Mouse (Mus musculus): ENCODE data around the gene Fam133b. TPM values are rescaled to one million over a fixed set of nuclear protein-coding genes. Genes with fewer than 3 reads are reported as not detected.

Fam133b gene
- total and polyA plus RNA-seq, 2 experiments from 2014 or later: 11.4 to 12.9 TPM

DNA sequence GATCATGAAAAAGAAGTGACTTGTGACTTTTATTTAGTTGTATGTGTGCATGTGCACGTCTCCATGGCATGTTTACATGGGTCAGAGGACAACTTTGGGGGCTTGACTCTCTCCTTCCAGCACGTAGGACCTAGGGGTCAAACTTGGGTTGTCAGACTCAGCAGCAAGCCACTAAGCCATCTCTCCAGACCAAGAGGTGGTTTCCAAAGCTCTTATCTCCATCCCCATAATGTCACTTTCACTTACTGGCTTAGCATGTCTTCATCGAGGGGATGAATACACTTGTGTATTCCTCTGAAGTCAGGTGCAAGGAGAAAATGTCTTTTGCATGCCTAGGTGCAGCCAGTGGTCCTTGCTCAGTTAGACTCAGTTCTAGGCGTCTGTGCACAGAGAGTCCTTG is 39.2 kb upstream of the Fam133b start:
- no peak overlapping the region for H3K4me2 ChIP-seq (ENCODE audit: low read depth, low read length)
- no peak for DNase-seq (ENCODE audit: low spot score)
- TF ChIP-seq EP300 (IDR thresholded peaks at IDR 0.05; ENCODE audit: low read depth) (no peak), CTCF (IDR thresholded peaks at IDR 0.05; ENCODE audit: low read depth) (no peak)
- H3K4me3 ChIP-seq (ENCODE audit: low read depth, low read length): no peak overlapping the region
- 74% methylated on average over 4 of the region's 4 CpGs for WGBS
- no peaks in the 10 kb centered on the region for H3K27me3 ChIP-seq (ENCODE audit: control insufficient read depth, insufficient read depth, low read length)
- no peak overlapping the region for H3K9ac ChIP-seq (replicated peaks; ENCODE audit: low read depth, low read length)
- H3K27ac ChIP-seq (ENCODE audit: low read depth): no peak overlapping the region
- H3K4me1 ChIP-seq (ENCODE audit: control insufficient read depth, insufficient read depth): peaks cover 47% of the 10 kb centered on the region
- no peak for ATAC-seq (ENCODE audit: insufficient read depth, low read depth)
- no peaks in the 10 kb centered on the region for H3K36me3 ChIP-seq (replicated peaks; ENCODE audit: control insufficient read depth, insufficient read depth, low read length)
- no peaks in the 10 kb centered on the region for H3K9me3 ChIP-seq (replicated peaks; ENCODE audit: control insufficient read depth, low read length)

DNA sequence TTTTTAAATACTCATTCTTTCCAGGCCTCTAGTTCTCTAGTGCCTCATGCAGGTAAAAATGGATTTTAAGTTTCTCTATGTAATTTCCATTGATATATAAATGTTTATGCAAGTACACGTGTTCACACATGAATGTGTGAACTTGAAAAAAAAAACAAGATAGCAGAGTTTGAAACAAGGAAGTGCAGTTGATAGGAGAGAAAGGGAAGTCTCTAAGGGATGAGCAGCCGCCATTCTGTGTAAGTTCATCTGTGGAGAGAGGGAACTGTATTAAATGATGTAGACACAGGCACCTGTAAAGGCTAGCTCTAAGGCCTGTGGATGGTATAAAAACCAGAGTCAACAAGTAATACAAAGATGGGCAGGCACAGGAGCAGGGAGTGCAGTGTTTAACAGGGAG is 38.1 kb upstream of the Fam133b start:
- no peak overlapping the region for H3K4me2 ChIP-seq (ENCODE audit: low read depth, low read length)
- no peaks in the 10 kb centered on the region for H3K36me3 ChIP-seq (replicated peaks; ENCODE audit: control insufficient read depth, insufficient read depth, low read length)
- no peak overlapping the region for H3K4me3 ChIP-seq (ENCODE audit: low read depth, low read length)
- no peak for TF ChIP-seq CTCF (IDR thresholded peaks at IDR 0.05; ENCODE audit: low read depth)
- no peaks in the 10 kb centered on the region for H3K9me3 ChIP-seq (replicated peaks; ENCODE audit: control insufficient read depth, low read length)
- H3K27me3 ChIP-seq (ENCODE audit: control insufficient read depth, insufficient read depth, low read length): no peaks in the 10 kb centered on the region
- 60% methylated on average over 2 of the region's 2 CpGs for WGBS
- no peak overlapping the region for H3K27ac ChIP-seq (ENCODE audit: low read depth)
- H3K9ac ChIP-seq (replicated peaks; ENCODE audit: low read depth, low read length): no peak overlapping the region
- no peak for DNase-seq (ENCODE audit: low spot score)
- peaks cover 43% of the 10 kb centered on the region for H3K4me1 ChIP-seq (ENCODE audit: control insufficient read depth, insufficient read depth)
- no peak for ATAC-seq (ENCODE audit: insufficient read depth, low read depth)

DNA sequence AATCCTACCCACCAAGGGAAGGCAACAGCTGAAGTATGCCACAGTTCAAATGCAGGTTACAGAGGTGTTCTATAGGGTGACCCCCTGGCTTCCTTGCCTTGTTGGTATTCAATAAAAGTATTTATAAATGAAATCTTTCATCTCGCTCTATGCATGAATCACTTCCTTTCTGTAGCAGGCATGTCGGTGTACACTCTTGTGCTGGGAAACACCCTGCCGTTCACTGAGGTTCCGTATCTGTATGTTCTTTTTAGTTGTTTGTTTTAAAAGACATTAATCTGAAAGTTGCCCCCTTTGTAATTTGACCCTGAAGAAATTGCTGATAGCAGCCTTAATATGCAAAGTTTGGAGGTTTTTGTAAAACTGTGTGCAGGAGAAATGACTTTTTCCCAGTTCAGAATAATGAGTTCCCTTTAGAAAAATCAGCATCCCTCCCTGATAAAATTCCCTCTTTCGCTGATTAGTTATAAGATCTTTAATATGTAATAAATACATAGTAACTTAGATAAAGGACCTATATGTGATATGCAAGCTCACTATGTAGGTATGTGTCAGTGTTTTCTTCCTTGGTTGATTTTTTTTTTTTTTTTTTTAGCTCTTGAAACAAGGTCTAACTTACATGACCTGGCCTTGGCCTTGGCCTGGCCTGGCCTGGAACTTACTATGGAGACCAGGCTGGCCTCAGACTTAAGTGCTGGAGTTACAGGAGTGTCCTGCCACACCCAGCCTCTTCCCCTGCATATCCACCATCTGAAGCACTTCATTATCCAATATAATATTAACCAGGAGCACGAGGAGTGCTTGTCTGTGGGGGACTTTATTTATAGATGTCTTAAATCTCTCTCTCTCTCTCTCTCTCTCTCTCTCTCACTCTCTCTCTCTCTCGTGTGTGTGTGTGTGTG is 34.9 kb upstream of the Fam133b start:
- Histone ChIP-seq H3K4me1 (ENCODE audit: control insufficient read depth, insufficient read depth) (peaks cover 21% of the 10 kb centered on the region), H3K27me3 (ENCODE audit: control insufficient read depth, insufficient read depth, low read length) (no peaks in the 10 kb centered on the region), H3K4me2 (ENCODE audit: low read depth, low read length) (no peak overlapping the region), H3K4me3 (ENCODE audit: low read depth, low read length) (no peak overlapping the region), H3K9ac (replicated peaks; ENCODE audit: low read depth, low read length) (no peak overlapping the region), H3K27ac (ENCODE audit: low read depth) (no peak overlapping the region), H3K36me3 (replicated peaks; ENCODE audit: control insufficient read depth, insufficient read depth, low read length) (no peaks in the 10 kb centered on the region), H3K9me3 (replicated peaks; ENCODE audit: control insufficient read depth, low read length) (no peaks in the 10 kb centered on the region)
- TF ChIP-seq CTCF (IDR thresholded peaks at IDR 0.05; ENCODE audit: low read depth): no peak
- no peak for TF ChIP-seq EP300 (IDR thresholded peaks at IDR 0.05; ENCODE audit: low read depth)
- no peak for ATAC-seq (ENCODE audit: insufficient read depth, low read depth)
- no peak for DNase-seq (ENCODE audit: low spot score)
- 60% methylated on average over 7 of the region's 7 CpGs for WGBS

GRCm38 (mm10) chr5:3509503-3509902 is 34.1 kb upstream of the Fam133b start:
- Histone ChIP-seq H3K27ac (ENCODE audit: low read depth) (no peak overlapping the region), H3K4me2 (ENCODE audit: low read depth, low read length) (no peak overlapping the region), H3K27me3 (ENCODE audit: control insufficient read depth, insufficient read depth, low read length) (no peaks in the 10 kb centered on the region), H3K36me3 (replicated peaks; ENCODE audit: control insufficient read depth, insufficient read depth, low read length) (no peaks in the 10 kb centered on the region), H3K9me3 (replicated peaks; ENCODE audit: control insufficient read depth, low read length) (no peaks in the 10 kb centered on the region), H3K4me1 (ENCODE audit: control insufficient read depth, insufficient read depth) (peaks cover 15% of the 10 kb centered on the region; the same call in 1 of the 2 replicates), H3K9ac (replicated peaks; ENCODE audit: low read depth, low read length) (no peak overlapping the region), H3K4me3 (ENCODE audit: low read depth, low read length) (no peak overlapping the region)
- no peak for DNase-seq (ENCODE audit: low spot score)
- ATAC-seq (ENCODE audit: insufficient read depth, low read depth): no peak
- 68% methylated on average over 3 of the region's 3 CpGs for WGBS
- TF ChIP-seq CTCF (IDR thresholded peaks at IDR 0.05; ENCODE audit: low read depth): no peak
- no peak for TF ChIP-seq EP300 (IDR thresholded peaks at IDR 0.05; ENCODE audit: low read depth)

DNA sequence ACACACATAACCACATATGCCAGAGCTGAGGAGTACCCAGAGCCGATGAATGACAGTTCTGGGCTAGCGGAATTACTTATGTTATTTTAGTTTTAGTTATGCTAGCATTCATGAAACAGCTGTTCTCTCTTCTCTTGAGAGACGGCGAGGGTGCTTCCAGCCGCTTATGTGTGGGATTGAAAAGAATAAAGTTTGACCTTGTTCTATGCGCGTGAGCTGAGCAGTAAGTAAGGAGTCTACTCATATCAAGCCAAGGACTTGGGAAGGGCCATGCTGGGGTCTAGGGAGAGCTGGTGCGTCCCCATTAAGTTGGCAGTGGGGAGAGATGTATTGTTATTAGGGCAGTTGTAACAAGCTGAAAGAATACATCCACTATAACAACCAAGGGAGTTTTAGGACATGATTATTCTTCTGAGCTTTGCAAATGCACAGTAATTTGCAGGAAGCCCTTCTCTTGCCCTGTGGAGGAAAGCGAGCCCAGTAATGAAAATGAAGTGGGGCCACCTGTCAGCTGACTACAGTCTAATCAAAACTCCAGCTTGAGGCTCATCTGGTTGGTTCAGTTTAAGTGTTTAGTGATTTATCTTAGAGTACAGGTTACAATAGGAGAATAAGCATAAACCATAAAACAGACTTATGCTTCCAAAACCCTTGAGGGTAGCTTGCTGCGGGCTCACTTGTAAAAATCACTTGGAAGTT is 32.4 kb upstream of the Fam133b start:
- no peaks in the 10 kb centered on the region for H3K36me3 ChIP-seq (replicated peaks; ENCODE audit: control insufficient read depth, insufficient read depth, low read length)
- H3K27ac ChIP-seq (ENCODE audit: low read depth): no peak overlapping the region
- no peaks in the 10 kb centered on the region for H3K9me3 ChIP-seq (replicated peaks; ENCODE audit: control insufficient read depth, low read length)
- H3K4me3 ChIP-seq (ENCODE audit: low read depth, low read length): no peak overlapping the region
- H3K9ac ChIP-seq (replicated peaks; ENCODE audit: low read depth, low read length): no peak overlapping the region
- H3K27me3 ChIP-seq (ENCODE audit: control insufficient read depth, insufficient read depth, low read length): no peaks in the 10 kb centered on the region
- no peak for ATAC-seq (ENCODE audit: insufficient read depth, low read depth)
- no peak overlapping the region for H3K4me2 ChIP-seq (ENCODE audit: low read depth, low read length)
- TF ChIP-seq CTCF (IDR thresholded peaks at IDR 0.05; ENCODE audit: low read depth) (no peak), EP300 (IDR thresholded peaks at IDR 0.05; ENCODE audit: low read depth) (no peak)
- 82% methylated on average over 10 of the region's 10 CpGs for WGBS
- no peak for DNase-seq (ENCODE audit: low spot score)
- peaks cover 15% of the 10 kb centered on the region; the same call in 1 of the 2 replicates for H3K4me1 ChIP-seq (ENCODE audit: control insufficient read depth, insufficient read depth)
